Mouse (Mus musculus) left cerebral cortex, adult 9 months (tissue): ENCODE measurements around the gene Scap.
A peak's percentile ranks its signal among the peaks of the same experiment; 100 is the strongest.

ENCODE experiments used
- DNase-seq, 2 experiments: peaks; one replicate each; pipeline ENCODE4 v3.0.0; 2022; ENCODE audit warnings: low spot score in 2 of 2

Scap gene

GRCm38 (mm10) chr9:110333135-110333895 lies at the start of gene Scap:
TSS of gene Scap (plus strand) at chr9:110333288.
- DNase-seq: peak; percentile 80 to 97

GRCm38 (mm10) chr9:110284075-110284697 lies 48.9 kb upstream of the Scap start:
- no peak for DNase-seq

GRCm38 (mm10) chr9:110287321-110287924 lies 45.7 kb upstream of the Scap start:
- DNase-seq: peak; percentile 55 to 59

- peak in 1 of 2 experiments; percentile 50 for DNase-seq
These were observed 39.8 kb upstream of the Scap start for GRCm38 (mm10) chr9:110293254-110293718.

GRCm38 (mm10) chr9:110293873-110294415 lies 39.1 kb upstream of the Scap start:
- DNase-seq: peak in 1 of 2 experiments; percentile 44

GRCm38 (mm10) chr9:110294786-110295185 lies 38.3 kb upstream of the Scap start:
- DNase-seq: no peak

GRCm38 (mm10) chr9:110296867-110297627 lies 36.0 kb upstream of the Scap start:
- peak; percentile 68 to 91 for DNase-seq

GRCm38 (mm10) chr9:110304516-110304915 lies 28.6 kb upstream of the Scap start:
- DNase-seq: no peak

- DNase-seq: peak; percentile 87 to 94
These were observed 28.0 kb upstream of the Scap start, which contains the start of gene Elp6 for GRCm38 (mm10) chr9:110304969-110305651. TSS of gene Elp6 (plus strand) at chr9:110305173.

GRCm38 (mm10) chr9:110306371-110306770 lies 26.7 kb upstream of the Scap start:
- DNase-seq: no peak

GRCm38 (mm10) chr9:110314706-110315105 lies 18.4 kb upstream of the Scap start:
- DNase-seq: no peak

GRCm38 (mm10) chr9:110315410-110315809 lies 17.7 kb upstream of the Scap start:
- no peak for DNase-seq

GRCm38 (mm10) chr9:110315904-110316303 lies 17.2 kb upstream of the Scap start:
- no peak for DNase-seq

GRCm38 (mm10) chr9:110316503-110316902 lies 16.6 kb upstream of the Scap start:
- DNase-seq: no peak

GRCm38 (mm10) chr9:110320769-110321168 lies 12.3 kb upstream of the Scap start:
- no peak for DNase-seq

GRCm38 (mm10) chr9:110322972-110323371 lies 10.1 kb upstream of the Scap start:
- no peak for DNase-seq

GRCm38 (mm10) chr9:110324181-110324580 lies 8.9 kb upstream of the Scap start:
- DNase-seq: no peak

- DNase-seq: no peak
These were observed 4.9 kb upstream of the Scap start for GRCm38 (mm10) chr9:110328178-110328577.

GRCm38 (mm10) chr9:110328946-110329630 lies 4.0 kb upstream of the Scap start:
- DNase-seq: no peak

- DNase-seq: no peak
These were observed 3.4 kb upstream of the Scap start for GRCm38 (mm10) chr9:110329655-110330054.
